Mouse (Mus musculus) CD4-positive, CD25-positive, alpha-beta regulatory T cell (primary cell): ENCODE data around the gene Polk. TPM values are rescaled to one million over a fixed set of nuclear protein-coding genes. Genes with fewer than 3 reads are reported as not detected.

Source experiments
- polyA plus RNA-seq: library from polyadenylated mRNA; unstranded; fragments of 100-300 nt; shearing (Covaris generic); gene quantifications from one replicate; pipeline ENCODE4 v1.2.1, GENCODE M21; 2017

Polk gene
- 16.7 TPM for polyA plus RNA-seq

GRCm38 (mm10) chr13:96542081-96542889 is at the start of gene Polk, which contains the start of gene Col4a3bp:
TSS of gene Polk (minus strand) at chr13:96542579.
TSS of gene Col4a3bp (plus strand) at chr13:96542618.

GRCm38 (mm10) chr13:96490433-96490832 is 51.9 kb downstream of the Polk start, which contains the start of gene Gm17622:
TSS of gene Gm17622 (plus strand) at chr13:96490733.

GRCm38 (mm10) chr13:96470957-96471356 is 71.4 kb downstream of the Polk start, which contains the start of gene Ankdd1b:
TSS of gene Ankdd1b (minus strand) at chr13:96471198.

Other genes with a start within 250 kb of the Polk start
- gene Poc5, start 154.3 kb downstream of the Polk start, polyA plus RNA-seq: 25.1 TPM
- gene Ankdd1b, start 71.4 kb downstream of the Polk start, polyA plus RNA-seq: not detected
- not detected for gene Gm17622, start 51.8 kb downstream of the Polk start, polyA plus RNA-seq
- gene Col4a3bp, start within 50 bp of the Polk start, polyA plus RNA-seq: 32.5 TPM
- gene Hmgcr, start 128.4 kb upstream of the Polk start, polyA plus RNA-seq: 61.7 TPM
- gene Ankrd31, start 205.7 kb upstream of the Polk start, polyA plus RNA-seq: not detected